Mouse (Mus musculus): ENCODE data around the gene Vrk2.

The Vrk2 gene

DNA sequence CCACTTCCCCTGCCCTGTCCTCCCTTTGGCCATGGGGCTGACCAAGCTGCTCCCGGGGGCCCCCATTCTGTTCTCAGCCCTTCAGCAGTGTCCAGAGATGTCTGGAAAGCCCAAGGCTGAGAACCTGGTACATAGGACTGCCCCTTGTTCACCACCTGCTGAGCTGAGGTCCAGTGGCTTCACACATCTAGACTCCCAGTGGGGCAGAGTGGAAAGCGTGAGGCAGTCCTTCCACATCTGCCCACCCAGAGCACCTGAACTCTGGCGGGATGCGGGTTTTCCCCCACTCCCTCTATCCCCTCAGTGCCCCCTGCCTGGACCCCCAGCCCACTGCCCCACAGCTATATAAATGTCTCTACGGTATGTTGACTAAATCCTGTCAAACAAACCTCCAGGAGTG lies 56.0 kb downstream of the Vrk2 start:
- no peak for DNase-seq (ENCODE audit: low spot score)

DNA sequence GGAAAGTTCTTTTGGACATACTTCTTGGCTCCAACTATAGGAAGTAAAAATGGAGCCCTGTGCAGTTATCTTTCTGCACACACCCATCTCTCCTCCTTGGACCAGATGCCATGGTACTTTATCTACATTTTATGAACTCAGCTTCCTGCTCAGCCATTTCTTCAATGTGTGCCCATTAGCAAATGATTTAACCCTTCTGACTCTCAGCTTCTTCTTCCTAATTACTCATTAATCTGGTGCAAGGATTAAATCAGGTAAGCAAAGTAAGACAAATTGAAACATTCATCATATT lies 60.0 kb downstream of the Vrk2 start:
- DNase-seq (ENCODE audit: low spot score) = no peak

DNA sequence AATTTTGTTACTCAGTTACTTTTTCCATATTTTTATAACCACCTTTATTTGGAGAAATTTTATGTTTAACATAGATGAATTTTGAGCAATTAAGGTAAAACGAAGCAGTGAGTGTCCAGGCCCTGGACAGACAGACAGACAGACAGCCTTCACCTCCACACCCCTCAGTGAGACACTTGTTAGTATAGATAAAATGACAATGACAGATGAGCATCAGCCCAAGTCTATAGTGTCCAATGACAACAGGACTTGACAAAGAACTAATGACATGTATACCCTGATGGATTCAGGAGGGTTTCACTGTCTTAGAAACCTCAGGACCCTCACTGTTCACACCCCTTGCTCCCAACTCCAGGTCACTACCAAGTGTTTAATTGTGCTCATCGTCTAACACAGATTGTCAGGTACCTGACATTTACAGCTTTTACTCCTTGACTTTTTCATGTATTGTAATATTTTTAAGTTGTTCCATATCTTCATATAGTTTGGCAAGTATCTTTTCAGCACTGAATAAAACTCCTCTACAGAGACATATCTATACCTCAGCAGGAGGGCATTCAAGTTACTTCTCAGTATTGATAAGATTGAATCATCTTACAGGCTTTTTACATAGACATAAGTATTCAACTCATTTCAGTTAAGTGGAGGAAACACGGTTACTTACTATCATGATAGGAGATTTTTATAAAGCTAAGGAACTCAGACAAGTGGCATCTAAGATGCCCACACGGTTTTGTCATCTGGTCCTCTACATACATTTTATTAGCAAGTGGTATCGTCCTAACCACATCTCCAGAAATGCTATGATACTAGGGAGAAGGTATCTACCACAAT lies 60.6 kb downstream of the Vrk2 start:
- no peak for DNase-seq (ENCODE audit: low spot score)

DNA sequence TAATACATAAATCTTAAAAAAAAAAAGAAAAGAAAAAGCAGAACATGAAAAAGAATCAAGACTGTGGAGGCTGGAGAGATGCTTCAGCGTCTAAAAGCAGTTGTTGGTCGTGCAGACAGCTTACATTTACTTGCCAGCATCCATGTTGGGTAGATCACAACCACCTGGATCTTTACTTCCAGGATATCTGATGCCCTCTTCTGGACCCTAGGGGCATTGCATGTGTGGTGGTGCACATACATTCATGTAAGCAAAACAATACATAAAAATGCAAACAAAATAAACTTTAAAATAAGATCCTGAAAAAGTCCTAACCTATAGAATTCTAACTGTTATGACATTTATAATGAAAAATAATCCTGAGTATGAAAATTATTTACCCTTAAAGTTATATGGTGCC lies 66.9 kb downstream of the Vrk2 start:
- no peak for DNase-seq (ENCODE audit: low spot score)

DNA sequence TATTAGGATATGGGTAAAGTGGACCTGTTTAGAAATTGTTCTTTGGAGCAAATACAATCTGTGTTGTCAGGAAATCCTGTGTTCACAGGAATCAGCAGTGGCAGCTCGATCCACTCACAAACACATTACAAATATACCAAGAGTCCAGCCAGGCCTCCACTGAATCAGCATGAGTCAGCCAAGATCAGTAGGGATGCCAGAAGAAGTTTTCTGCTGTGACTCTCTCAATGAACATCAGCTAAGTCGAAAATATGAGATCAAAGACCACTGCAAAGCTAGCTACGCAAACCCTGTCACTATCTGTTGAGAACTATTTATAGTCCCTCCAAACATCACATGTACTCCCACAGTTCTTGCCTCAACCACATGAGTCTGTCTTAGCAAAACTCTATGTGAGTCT lies 74.8 kb downstream of the Vrk2 start:
- DNase-seq (ENCODE audit: low spot score) = peak; percentile 20

DNA sequence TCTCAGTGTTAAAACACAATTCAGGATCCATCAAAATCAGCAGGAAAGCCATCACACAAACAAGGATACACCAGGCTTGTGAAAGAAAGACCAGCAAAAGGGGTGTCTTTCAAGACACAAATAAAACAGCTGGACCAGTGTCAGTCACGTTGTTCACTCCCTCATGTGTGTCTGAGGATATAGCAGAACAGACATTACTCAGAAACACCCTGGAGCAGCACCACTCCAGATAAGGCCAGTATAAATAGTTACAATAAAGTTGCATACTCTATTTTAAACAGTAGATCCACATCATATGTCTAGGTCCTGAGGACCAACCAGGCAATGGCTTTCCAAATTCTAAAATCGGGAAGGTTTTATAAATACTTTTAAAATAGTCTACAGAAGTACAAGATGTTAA lies 77.7 kb downstream of the Vrk2 start:
- DNase-seq (ENCODE audit: low spot score) = no peak

DNA sequence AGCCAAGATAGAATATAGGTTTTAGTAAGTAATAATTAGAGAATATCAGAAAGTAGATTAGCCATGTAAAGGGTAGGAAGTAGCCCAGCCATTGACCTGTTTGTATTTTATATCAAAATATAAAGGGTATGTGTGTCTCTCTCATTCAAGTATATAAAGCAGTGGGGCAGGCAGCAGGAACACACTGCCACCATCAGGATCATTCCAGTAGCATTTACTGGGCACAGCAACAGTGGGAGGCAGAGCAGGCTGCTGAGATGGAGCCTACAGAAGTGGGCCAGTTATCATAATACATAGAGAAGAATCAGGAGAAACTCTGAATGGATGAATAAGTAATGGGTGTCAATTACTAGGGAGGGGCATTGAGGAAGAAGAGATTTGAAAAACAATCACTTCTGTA lies 80.1 kb downstream of the Vrk2 start:
- no peak for DNase-seq (ENCODE audit: low spot score)

DNA sequence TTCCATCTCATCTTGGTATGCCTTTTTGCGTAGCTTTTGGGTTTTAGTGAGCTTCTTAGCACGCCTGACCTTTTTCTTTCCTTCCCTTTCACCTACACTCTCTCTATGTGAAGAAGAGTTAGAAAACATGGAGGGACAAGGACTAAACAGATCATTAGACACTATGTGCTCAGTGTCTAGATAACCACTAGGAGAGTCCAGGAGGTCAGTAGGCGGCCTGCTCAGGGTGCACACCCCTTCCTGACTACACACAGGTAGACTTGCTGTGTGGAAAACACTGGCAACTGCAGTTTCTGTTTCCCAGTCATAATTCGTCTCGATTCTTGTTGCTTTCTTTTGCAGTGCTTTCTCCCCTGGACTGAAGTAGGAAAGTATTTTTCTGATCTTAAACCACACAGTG lies 97.8 kb downstream of the Vrk2 start:
- no peak for DNase-seq (ENCODE audit: low spot score)

DNA sequence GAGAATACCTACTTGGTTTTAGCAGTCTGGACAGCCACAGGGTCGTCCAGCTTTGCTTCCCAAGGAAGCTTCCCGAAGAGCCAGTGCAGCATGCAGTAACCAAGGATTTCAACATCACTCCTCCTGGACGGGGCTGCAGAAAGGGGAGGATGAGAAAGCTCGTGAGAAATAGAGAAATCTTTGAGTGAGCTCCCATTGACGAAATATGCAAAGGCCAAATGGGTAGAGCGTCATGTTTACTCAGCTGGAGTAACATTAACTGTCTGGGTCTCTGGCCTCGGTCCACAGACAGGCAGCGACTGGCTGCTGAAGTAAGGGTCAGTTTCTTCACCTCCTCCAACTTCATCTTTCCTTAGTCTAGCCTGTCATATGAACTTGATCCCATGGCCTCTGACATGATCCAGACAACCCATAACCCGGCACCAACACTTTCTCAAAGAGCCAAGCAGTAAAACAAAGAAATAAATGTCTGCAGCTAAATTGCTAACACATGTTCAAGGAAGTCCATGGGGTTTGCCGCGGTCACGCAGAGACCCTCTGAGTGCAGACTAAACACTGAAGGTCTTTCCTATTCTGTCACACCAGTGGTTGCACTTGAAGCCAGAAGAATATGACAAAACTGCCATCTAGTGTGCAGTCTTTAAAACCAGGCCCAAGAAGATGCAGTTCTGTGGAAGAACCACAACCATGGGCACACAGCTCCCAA lies 103.9 kb downstream of the Vrk2 start:
- peak; percentile 89 for DNase-seq (ENCODE audit: low spot score)

DNA sequence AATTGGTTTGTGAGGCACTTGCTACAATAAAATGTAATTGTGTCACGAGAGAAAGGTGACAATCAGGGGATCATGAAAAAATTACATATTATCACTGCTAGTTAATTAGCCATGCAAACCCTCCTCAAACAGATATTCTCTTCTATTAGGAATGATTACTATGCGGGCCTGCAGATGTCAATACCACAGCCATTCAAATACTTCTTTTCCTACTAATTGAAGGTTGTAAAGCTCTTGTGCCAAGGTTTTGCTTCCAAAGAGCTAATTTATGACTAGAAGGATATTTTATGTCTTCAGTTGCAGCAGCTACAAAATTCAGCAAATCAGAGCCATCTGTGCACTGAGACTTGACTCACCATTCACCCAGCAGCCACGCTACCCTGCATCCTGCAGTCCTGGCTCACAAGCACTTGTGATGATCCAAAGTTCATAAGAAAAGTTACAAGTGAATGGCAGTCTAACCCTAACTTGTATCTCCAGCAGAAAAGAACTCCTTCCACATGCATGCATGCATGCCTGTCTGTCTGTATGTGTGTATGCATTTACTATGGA lies 112.0 kb downstream of the Vrk2 start:
- no peak for DNase-seq (ENCODE audit: low spot score)

DNA sequence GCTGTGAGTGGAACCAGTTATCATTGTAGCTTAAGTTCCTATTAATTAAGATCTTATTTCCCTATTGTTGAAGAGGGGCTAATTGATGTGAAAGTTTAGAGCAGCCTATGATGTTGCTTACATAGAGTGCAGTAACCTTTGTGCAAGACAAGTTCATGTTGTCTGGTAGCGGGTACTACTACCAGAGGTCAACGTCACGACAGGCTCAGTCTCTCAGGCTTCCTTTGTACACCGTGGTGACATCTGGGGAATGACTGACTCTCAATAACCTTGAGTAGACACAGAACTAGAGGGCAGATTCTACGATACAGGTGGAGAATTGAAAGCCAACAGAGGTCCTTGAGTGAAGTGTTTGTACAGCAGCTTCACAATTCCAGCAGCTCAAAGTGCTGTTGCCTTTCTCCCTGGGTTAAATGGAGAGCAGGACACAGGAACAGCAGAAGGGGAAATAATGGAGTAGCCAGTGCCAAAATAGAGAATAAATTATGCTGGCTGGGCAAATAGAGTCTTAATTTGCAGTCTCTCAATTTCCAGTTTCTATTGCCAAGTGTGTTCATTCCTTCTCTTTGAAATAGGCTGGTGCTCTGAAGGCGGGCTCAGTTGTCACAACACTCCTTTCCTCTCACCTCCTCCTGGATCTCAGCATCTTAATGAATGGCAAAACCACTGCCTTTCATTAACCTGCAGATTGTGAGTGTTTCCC lies 116.6 kb downstream of the Vrk2 start:
- no peak for DNase-seq (ENCODE audit: low spot score)

DNA sequence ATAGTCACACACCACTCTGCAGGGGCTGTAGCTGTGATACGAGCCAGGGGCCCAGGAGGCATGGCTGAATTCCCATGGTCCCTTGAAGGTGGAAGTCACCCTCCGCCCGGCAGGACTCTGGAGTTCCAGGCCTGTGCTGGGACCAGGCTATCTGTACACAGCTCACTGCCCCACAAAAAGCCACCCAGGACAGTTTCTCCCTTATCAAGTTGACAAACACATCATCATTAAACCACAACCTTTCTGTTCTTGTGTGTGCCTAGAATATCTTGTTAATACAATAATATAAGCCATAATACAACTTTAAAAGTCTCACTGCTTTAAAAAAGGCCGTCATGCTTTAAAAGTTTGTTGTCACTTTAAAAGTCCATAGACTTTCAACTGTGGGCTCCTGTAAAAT lies 139.7 kb downstream of the Vrk2 start:
- DNase-seq (ENCODE audit: low spot score) = no peak

DNA sequence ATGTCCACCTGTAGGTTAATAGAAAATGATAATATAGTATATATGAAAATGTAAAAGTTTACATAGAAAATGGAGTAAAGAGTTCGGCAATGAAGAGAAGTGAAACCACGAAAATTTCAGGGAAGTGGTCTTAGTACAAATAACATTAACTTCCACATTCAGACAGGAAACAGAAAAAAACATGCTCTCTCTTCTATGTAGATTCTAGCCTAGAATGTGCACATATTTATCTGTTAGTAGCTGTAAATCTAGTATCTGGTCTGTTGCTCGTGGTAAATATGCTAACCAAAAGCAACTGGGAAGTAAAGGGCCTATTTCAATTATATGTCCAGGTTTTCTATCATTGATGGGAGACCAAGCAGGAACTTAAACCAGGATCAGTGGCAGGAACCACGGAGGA lies 141.1 kb downstream of the Vrk2 start:
- DNase-seq (ENCODE audit: low spot score) = no peak

DNA sequence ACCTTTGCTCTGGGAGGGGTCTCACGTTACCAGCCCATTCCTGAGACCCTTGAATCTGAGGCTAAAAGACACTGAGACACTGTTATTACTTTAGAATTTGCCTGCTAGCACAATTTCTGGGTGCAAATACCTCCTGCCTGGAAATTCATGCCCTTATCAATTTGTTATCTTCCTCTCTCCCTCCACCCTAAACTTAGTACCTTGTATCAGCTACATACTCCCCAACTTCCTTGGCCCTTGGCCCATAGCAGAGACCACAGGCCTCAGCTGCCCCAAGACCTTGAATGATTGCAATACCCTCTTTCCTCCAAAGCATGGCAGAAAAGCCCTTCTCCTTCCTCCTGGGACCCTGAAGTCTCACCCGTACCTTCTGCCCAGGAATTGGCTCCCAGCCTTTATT lies 142.6 kb downstream of the Vrk2 start:
- DNase-seq (ENCODE audit: low spot score) = no peak

DNA sequence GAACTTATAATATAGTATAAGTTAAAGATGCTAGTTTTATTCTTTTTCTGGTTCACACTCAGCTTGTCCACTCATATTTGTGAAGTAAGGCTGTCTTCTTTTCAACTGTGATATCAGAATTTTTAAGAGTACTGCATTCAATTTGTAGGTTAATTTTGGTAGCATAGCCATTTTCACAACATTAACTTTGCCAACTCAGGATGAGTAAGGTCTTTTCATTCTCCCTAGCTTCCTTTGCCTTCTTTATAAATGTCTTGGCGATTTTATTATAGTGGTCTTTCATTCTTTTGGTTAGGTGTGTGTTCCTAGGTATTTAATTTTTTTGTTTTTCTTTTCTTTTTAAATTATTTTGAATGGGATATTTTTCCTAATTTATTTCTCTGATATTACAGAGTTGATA lies 143.2 kb downstream of the Vrk2 start:
- DNase-seq (ENCODE audit: low spot score) = no peak

DNA sequence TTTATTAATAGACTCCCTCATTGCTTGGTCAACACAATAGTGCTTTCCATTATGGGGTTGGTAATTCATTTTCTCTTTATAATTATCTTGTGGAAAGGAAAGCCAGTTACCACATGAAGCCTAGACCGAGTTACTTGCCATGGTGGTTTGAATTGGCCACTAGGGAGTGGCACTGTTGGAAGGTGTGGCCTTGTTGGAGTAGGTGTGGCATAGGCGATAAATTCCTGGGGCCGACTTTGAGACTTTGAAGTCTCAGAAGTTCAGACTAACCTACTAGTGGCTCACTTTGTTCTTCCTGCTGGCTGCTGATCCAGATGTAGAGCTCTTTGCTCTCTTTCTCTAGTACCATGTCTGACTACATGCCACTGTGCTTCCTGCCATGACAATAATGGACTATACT lies 144.0 kb downstream of the Vrk2 start:
- DNase-seq (ENCODE audit: low spot score) = no peak

DNA sequence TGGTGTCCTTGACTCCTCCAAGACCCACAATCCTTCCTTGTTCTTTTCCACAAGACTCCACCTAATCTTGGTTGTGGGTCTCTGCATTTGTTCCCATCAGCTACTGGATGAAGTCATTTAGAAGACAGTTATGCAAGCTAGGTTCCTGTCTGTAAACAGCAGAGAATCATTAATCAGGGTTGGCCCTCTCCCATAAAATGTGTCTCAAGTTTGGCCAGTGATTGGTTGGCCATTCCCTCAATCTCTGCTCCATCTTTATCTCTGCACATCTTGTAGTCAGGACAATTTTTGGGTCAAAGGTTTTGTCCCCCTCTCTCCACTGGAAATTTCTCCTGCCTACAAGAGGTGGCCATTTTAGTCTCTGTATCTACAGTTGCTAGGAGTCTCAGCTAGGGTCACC lies 149.4 kb downstream of the Vrk2 start:
- no peak for DNase-seq (ENCODE audit: low spot score)

DNA sequence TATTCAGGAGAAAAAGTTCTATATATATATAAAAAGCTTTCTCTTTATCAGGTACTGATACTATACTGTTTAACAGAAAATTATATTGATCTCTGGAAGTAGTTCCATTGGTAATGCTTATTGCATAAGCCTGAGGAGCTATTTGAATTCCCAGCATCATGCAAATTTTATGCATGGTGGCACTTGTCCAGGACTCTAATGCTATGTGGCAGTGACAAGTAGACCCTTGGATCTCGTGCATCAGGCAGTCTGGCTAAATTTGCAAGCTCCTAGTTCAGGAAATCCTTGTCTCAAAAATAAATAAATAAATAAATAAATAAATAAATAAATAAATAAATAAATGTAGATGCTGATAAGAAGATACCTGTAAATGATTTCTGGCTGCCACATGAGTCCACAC lies 152.7 kb downstream of the Vrk2 start:
- no peak for DNase-seq (ENCODE audit: low spot score)

DNA sequence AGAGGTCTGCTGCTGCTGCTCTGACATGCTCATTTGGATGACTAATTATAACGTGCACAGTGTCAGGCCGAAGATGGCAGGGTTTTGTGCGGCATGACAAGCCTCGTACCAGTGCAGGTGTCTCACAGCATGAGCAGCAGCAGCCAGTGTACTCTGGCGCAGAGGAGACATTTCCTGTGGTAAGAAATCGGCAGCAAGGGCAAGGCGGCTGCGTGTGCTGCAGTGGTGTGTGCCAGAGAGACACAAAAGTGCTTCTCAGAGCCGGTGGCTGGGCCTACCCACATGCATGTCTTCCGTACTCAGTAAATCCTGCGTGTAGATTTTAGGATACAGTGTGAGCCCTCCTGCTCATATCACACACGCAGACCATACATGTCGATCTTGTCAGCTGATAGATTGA lies 156.0 kb downstream of the Vrk2 start:
- DNase-seq (ENCODE audit: low spot score) = no peak

DNA sequence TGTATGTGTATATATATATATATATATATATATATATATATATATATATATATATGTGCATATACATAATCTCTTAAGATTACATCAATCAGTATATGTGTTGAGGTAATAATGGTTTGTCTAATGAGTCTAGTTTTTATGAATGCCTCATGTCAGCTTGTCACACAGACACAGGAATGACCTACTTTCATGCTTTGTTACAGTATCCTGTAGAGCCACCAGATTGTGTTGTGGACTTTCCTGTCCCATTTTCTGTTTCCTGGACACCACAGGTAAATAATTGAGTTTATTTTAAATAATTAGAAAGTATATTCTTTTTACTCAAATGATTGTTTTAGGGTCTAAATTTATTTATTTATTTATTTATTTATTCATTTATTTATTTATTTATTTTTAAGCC lies 159.6 kb downstream of the Vrk2 start:
- no peak for DNase-seq (ENCODE audit: low spot score)

DNA sequence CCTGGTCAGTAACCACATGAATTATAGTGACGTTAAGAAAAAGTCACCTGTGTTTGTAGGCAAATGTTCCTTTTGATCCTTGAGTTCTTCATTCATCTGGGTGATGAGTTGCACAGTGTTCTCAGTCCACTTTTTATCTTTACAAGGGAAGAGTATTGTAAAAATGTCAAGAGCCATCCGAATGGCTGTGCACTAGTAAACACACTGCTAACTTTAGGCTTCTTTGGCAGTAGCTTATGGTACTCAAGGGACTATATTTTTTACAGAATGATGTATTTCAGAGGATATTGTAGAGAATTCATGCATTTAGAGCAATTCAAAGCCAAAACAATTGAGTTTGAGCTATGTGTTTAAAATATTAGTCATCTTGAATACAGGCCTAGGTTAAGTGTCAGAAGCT lies 172.3 kb downstream of the Vrk2 start:
- no peak for DNase-seq (ENCODE audit: low spot score)

Data from adipocyte (in vitro differentiated cells).